Mouse (Mus musculus) embryonic facial prominence, embryonic 10.5 days (tissue): ENCODE data around the gene Ercc4. TPM values are rescaled to one million over a fixed set of nuclear protein-coding genes. Genes with fewer than 3 reads are reported as not detected.

Experiments used
- DNase-seq: peaks from one replicate; pipeline ENCODE4 v3.0.0-alpha.2; 2017; ENCODE audit warnings: low spot score
- H3K27ac ChIP-seq: fragments of 300-500 bp; sonication (generic); replicated peaks from 2 replicates; pipeline ENCODE4 v1.5.1; 2016; ENCODE audit warnings: mild to moderate bottlenecking
- H3K27me3 ChIP-seq: fragments of 300-500 bp; sonication (generic); replicated peaks from 2 replicates; pipeline ENCODE4 v1.6.1; 2016; ENCODE audit warnings: low read depth, mild to moderate bottlenecking; ENCODE audit not compliant: poor library complexity, severe bottlenecking
- H3K36me3 ChIP-seq: fragments of 300-500 bp; sonication (generic); replicated peaks from 2 replicates; pipeline ENCODE4 v1.6.1; 2016; ENCODE audit warnings: mild to moderate bottlenecking, moderate library complexity
- H3K4me1 ChIP-seq: fragments of 300-500 bp; sonication (generic); 2 replicates; pipeline ENCODE4 v1.6.1; 2016
- H3K4me3 ChIP-seq: fragments of 300-500 bp; sonication (generic); 2 replicates; pipeline ENCODE4 v1.5.1; 2016; ENCODE audit warnings: mild to moderate bottlenecking, moderate library complexity
- H3K9me3 ChIP-seq: fragments of 300-500 bp; sonication (generic); 2 replicates; pipeline ENCODE4 v1.6.1; 2016; ENCODE audit warnings: mild to moderate bottlenecking
- WGBS: fragments of 180-500 bp; shearing (Covaris S2); methylation state at CpG from one replicate; pipeline ENCODE4 v1.1.7; 2016; 5-methylcytosine and 5-hydroxymethylcytosine counted together
- polyA plus RNA-seq: library from polyadenylated mRNA; unstranded; fragments of >200 nt; fragmentation: Nextera tagmentation; extraction: Ambion mirVana; gene quantifications from 2 replicates; pipeline ENCODE4 v1.2.1, GENCODE M21; 2016

The Ercc4 gene
- polyA plus RNA-seq, 1 experiment from 2014 or later = 12.2 TPM

DNA sequence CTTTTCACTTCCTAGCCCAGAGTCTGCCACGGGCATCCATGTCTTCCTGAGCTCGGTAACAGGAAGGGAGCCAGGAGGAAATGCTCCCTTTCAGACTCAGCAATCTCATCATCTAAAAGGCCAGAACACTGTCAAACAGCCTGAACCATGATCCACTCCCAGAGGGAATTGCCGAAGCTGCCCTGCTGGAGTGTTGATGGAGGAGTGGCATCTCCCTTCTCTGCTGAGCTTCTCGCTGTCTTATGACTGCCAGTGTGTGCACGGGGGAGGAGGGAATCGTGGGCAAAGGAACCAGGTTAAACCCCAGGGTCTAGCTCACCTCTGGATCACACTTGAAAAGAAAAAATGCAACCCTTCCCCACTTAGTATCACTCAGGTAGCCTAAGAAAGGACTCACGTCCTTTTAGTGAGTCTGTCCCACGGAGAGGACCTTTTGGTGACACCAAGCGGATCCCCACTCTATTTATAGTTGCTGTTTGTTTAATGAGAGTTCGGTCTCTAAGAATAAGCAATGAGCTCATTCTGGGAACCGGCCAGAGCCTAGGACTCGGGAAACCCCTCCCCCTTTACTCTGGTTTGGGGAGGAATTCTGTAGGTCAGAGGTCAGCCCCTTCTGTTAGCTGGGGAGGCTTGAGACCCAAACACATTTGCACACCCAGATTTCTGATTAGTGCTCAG lies 80.1 kb downstream of the Ercc4 start:
- Histone ChIP-seq H3K27ac (peak overlapping the region; percentile 7; the same call in 1 of the 2 replicates), H3K9me3 (0 out of 2 replicates have a peak, but pooled peaks cover 4% of the 10 kb centered on the region), H3K4me1 (peaks cover 8% of the 10 kb centered on the region), H3K27me3 (no peaks in the 10 kb centered on the region), H3K4me3 (no peak overlapping the region), H3K36me3 (no peaks in the 10 kb centered on the region)
- no peak for DNase-seq
- WGBS = 46% methylated on average over 12 of the region's 12 CpGs

DNA sequence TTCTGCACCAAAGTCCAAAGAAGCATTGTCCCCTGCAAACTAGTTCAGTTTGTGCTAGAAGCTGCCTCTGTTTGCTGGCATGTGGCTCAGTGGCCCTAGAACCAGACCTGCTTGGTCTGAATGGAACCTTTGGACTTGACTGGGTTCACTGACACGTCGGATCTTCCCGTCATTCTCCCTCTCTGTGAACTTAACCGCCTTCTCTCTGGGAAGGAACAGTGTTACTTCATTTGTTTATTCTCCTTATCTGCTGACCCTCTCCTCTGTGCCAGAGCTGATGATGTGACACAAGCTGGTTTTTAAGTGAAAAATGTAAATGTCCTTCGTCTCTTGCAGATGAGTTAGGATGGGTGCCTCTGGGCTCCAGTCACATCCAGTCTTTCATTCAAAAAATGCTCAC lies 81.0 kb downstream of the Ercc4 start:
- no peak overlapping the region for H3K4me3 ChIP-seq
- H3K4me1 ChIP-seq = peaks cover 8% of the 10 kb centered on the region
- no peaks in the 10 kb centered on the region for H3K36me3 ChIP-seq
- H3K27ac ChIP-seq = no peak overlapping the region
- H3K27me3 ChIP-seq = no peaks in the 10 kb centered on the region
- DNase-seq = no peak
- 0 out of 2 replicates have a peak, but pooled peaks cover 2% of the 10 kb centered on the region for H3K9me3 ChIP-seq
- WGBS = 82% methylated on average over 5 of the region's 5 CpGs

DNA sequence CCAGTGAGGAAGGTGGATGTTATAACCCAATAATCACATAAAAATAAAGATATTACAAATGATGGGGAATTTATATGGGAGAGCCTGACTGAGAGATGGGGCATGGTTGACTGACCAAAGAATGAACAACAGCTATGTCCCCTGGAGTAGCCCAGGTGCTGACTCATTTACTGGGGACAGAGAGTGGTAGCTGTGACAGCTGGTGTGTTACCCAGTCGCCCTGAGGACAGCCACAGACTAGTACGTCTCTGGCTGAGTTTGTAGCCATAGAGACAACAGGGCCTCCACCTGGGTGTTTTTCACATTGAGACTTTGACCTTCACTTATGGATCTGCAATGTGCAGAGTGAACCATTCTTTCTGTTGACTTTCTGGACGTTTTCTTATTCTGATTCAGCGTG lies 81.7 kb downstream of the Ercc4 start:
- peaks cover 8% of the 10 kb centered on the region for H3K4me1 ChIP-seq
- WGBS = 77% methylated on average over 4 of the region's 4 CpGs
- no peak for DNase-seq
- H3K36me3 ChIP-seq = no peaks in the 10 kb centered on the region
- no peak overlapping the region for H3K4me3 ChIP-seq
- no peaks in the 10 kb centered on the region for H3K9me3 ChIP-seq
- no peaks in the 10 kb centered on the region for H3K27me3 ChIP-seq
- H3K27ac ChIP-seq = no peak overlapping the region

DNA sequence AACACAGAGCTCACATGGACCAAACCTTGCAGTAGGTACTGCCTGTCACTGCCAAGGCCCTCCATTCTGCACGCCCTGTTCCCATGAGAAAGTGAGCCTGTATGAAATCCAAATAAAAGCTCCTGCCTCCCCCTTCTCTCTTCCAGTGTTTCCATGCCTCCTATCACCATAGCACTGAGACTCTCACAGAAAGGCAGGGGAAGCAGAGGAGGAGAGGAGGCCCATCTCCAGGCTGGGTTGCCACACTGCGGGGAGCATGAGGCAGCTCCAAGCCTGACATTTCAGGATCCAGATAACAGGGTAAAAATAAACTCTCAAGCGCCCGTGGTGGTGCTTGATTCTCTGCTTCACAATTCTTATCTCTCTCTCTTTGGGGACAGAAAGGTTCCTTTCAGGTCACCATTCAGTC lies 84.2 kb downstream of the Ercc4 start:
- no peaks in the 10 kb centered on the region for H3K36me3 ChIP-seq
- peaks cover 25% of the 10 kb centered on the region for H3K4me1 ChIP-seq
- no peak overlapping the region for H3K27ac ChIP-seq
- H3K4me3 ChIP-seq = no peak overlapping the region
- DNase-seq = no peak
- WGBS = 80% methylated on average over 4 of the region's 4 CpGs
- no peaks in the 10 kb centered on the region for H3K27me3 ChIP-seq
- H3K9me3 ChIP-seq = no peaks in the 10 kb centered on the region

DNA sequence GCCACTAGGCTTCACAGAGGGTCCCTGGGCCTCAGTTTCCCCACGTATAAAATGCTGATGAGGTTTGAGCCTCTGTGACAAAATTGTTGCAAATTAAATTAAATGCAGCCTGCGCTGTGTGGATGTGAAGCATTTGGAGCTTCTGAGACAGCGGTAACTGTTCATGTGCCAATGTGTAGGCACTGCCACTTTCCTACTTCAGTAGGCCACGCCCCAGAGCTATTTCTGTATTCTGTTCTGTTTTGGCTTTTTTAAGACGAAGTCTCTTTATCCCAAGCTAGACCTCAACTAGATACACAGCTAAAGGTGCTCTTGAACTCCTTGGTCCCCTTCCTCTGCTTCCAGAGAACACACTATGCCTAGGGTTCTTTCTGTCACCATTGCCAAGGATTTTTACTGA lies 85.4 kb downstream of the Ercc4 start:
- Histone ChIP-seq H3K36me3 (no peaks in the 10 kb centered on the region), H3K27ac (no peak overlapping the region), H3K4me1 (peaks cover 30% of the 10 kb centered on the region), H3K27me3 (no peaks in the 10 kb centered on the region), H3K9me3 (no peaks in the 10 kb centered on the region), H3K4me3 (no peak overlapping the region)
- no peak for DNase-seq
- 89% methylated on average over 5 of the region's 5 CpGs for WGBS

DNA sequence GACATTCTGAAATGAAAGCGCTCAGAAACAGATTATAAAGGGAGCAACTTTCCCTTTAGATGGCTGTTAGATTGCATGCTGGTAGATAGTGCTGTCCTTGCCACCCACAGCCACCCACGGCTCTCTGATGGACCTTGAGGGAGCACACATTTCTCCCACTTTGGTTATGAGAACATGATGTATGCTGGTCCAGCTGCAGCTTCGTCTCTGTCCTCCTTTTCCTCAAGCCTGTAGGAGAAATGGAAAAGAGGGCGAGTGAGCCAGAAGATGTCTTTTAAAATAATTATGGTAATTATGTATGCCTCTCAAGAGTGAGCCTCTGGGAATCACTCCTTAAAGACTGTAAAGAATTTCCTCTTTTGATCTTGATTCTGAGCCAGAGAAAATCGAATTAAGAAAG lies 87.1 kb downstream of the Ercc4 start:
- no peaks in the 10 kb centered on the region for H3K9me3 ChIP-seq
- 0 out of 2 replicates have a peak overlapping the region, but pooled peaks have one; percentile 27 for H3K27ac ChIP-seq
- H3K27me3 ChIP-seq = no peaks in the 10 kb centered on the region; the same call in 1 of the 2 replicates
- peaks cover 32% of the 10 kb centered on the region for H3K4me1 ChIP-seq
- no peaks in the 10 kb centered on the region for H3K36me3 ChIP-seq
- DNase-seq = no peak
- 62% methylated on average over 5 of the region's 5 CpGs for WGBS
- no peak overlapping the region for H3K4me3 ChIP-seq

DNA sequence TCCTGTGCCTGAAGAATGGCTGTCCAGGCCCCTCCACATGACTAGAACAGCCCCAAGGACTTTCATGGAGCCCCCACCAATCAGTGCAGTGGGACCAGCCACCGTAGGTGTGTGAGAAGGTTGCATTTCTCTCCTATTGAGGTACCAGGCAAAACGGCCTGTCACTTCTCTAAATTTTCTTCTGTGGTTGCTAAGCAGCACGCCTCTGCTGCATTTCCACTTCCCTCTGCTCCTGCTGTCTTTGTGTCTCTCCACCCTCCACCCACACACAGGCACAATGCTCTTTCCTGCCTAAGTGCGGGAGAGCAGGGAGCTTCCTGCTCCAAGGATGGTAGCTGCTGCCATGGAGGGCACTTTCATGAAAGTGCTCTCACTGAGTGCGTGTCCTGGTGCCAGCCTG lies 87.8 kb downstream of the Ercc4 start:
- DNase-seq = no peak
- Histone ChIP-seq H3K4me3 (no peak overlapping the region), H3K9me3 (no peaks in the 10 kb centered on the region), H3K4me1 (peaks cover 32% of the 10 kb centered on the region), H3K27ac (0 out of 2 replicates have a peak overlapping the region, but pooled peaks have one; percentile 27), H3K36me3 (no peaks in the 10 kb centered on the region), H3K27me3 (no peaks in the 10 kb centered on the region; the same call in 1 of the 2 replicates)
- 62% methylated on average over 5 of the region's 5 CpGs for WGBS

DNA sequence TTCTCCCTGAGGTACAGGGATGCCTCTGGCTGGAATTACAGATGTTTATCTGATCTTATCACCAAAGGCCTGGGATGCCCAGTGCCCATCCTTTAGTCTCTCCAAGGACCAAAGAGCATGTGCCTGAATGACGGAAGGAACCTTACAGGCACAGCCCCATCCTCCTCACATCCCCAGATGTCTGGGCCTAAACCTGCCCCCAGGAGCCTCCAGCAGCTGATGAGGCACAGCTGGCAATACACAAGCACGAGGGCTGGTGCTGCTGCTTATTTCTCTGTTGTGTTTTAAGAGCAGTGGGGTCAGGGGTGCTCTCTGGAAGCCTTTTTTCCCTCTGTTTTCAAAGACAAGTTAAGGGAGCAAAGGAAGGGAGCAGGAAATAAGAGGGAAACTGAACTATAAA lies 89.7 kb downstream of the Ercc4 start:
- no peaks in the 10 kb centered on the region for H3K9me3 ChIP-seq
- no peaks in the 10 kb centered on the region; the same call in none of the 2 replicates for H3K27me3 ChIP-seq
- DNase-seq = peak; percentile 47
- H3K36me3 ChIP-seq = no peaks in the 10 kb centered on the region
- WGBS = 9% methylated on average over 2 of the region's 2 CpGs
- H3K27ac ChIP-seq = peak overlapping the region; percentile 30; the same call in 1 of the 2 replicates
- H3K4me3 ChIP-seq = no peak overlapping the region
- H3K4me1 ChIP-seq = peaks cover 32% of the 10 kb centered on the region

Other genes starting within 250 kb of the Ercc4 start
- gene Mrtfb, start 146.8 kb downstream of the Ercc4 start, polyA plus RNA-seq = 21.3 and 22.2 TPM in 2 replicates